Mouse (Mus musculus): ENCODE measurements around the gene Calu.
A peak's percentile ranks its signal among the peaks of the same experiment; 100 is the strongest.
"Not testable (repeated sequence)": the region's sequence is repeated elsewhere in the genome, so short reads cannot be mapped to it uniquely, and the experiment has no call there.

Calu gene

GRCm38 (mm10) chr6:29347665-29348370 is at the start of gene Calu:
Calu (plus strand) TSS chr6:29348069.
- DNase-seq: peak; percentile 99

GRCm38 (mm10) chr6:29299112-29299511 is 48.8 kb upstream of the Calu start:
- DNase-seq: no peak

- DNase-seq: no peak
These were observed 44.6 kb upstream of the Calu start for GRCm38 (mm10) chr6:29303251-29303650.

- no peak for DNase-seq
These were observed 44.1 kb upstream of the Calu start for GRCm38 (mm10) chr6:29303726-29304125.

- DNase-seq: no peak
These were observed 42.4 kb upstream of the Calu start for GRCm38 (mm10) chr6:29305462-29305861.

- DNase-seq: no peak
These were observed 38.8 kb upstream of the Calu start for GRCm38 (mm10) chr6:29308846-29309605.

- DNase-seq: no peak
These were observed 34.1 kb upstream of the Calu start for GRCm38 (mm10) chr6:29313690-29314202.

- DNase-seq: no peak
These were observed 30.6 kb upstream of the Calu start for GRCm38 (mm10) chr6:29317286-29317685.

GRCm38 (mm10) chr6:29317941-29318340 is 29.9 kb upstream of the Calu start:
- no peak for DNase-seq

- no peak for DNase-seq
These were observed 29.0 kb upstream of the Calu start, which contains the start of gene Fam71f1 for GRCm38 (mm10) chr6:29318879-29319278. Fam71f1 (plus strand) TSS chr6:29319140.

- no peak for DNase-seq
These were observed 26.3 kb upstream of the Calu start for GRCm38 (mm10) chr6:29321586-29321985.

- DNase-seq: no peak
These were observed 25.7 kb upstream of the Calu start for GRCm38 (mm10) chr6:29322147-29322546.

- no peak for DNase-seq
These were observed 25.1 kb upstream of the Calu start for GRCm38 (mm10) chr6:29322735-29323134.

- no peak for DNase-seq
These were observed 20.9 kb upstream of the Calu start for GRCm38 (mm10) chr6:29326961-29327360.

- no peak for DNase-seq
These were observed 18.4 kb upstream of the Calu start for GRCm38 (mm10) chr6:29329514-29329913.

- DNase-seq: not testable (repeated sequence)
These were observed 1.4 kb upstream of the Calu start for GRCm38 (mm10) chr6:29346512-29346911.

GRCm38 (mm10) chr6:29347189-29347588 is 680 bp upstream of the Calu start:
- no peak for DNase-seq

GRCm38 (mm10) chr6:29348371-29348724 is 479 bp downstream of the Calu start:
- DNase-seq: no peak

GRCm38 (mm10) chr6:29351613-29352012 is 3.7 kb downstream of the Calu start:
- DNase-seq: no peak

GRCm38 (mm10) chr6:29352816-29353215 is 4.9 kb downstream of the Calu start:
- DNase-seq: no peak

GRCm38 (mm10) chr6:29359386-29359785 is 11.5 kb downstream of the Calu start:
- DNase-seq: no peak

- DNase-seq: no peak
These were observed 12.3 kb downstream of the Calu start for GRCm38 (mm10) chr6:29360211-29360610.

GRCm38 (mm10) chr6:29362246-29363128 is 14.6 kb downstream of the Calu start:
- peak; percentile 35 for DNase-seq

Data from cerebellum, adult 9-10 months (tissue).